27 mouse cellular contexts compared by ENCODE assay signal in the genomic region with DNA sequence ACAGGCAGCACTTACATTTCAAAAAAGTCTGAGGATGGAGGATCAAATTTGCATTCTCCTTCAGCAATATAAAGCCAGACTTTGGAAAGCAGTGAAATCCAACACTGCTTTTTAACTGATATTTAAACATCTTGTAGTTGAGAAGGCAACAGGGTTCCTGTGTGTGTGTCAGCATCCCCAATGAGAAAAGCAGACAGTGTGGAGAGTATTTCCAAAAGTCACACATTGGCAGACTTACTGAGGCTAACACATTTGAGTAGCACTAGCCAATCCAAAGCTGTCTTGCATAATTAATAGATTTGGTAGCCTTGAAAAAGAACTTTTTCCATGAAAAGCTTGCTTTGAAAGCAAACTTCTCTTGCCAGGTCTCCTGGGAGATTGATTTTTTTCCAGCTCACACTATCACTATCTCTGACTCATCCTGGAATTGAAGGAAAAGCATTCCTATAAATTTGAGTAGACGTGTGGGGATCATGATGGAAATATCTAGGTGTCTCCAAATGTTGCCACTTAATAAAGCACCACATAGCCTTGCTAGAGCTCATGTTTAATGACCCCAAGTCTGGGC.
DNase-seq lines count a peak whose midpoint lies in the region; ATAC-seq lines count a peak whose summit lies in the region.
"Had no signal": no experiment of that assay in that cellular context is flagged by ENCODE, and none has a peak within 500 bp of the region (broad histone marks: within the 10 kb centered on the region; RNA-seq: fewer than 3 reads in every experiment).

No protein-coding gene starts in this region.

- no peaks in the 10 kb centered on the region for H3K4me1 ChIP-seq in forebrain, embryonic 14.5 days (ENCODE audit: control insufficient read depth, insufficient read depth, low read length)
- H3K4me1 ChIP-seq in forebrain, embryonic 15.5 days, result no peaks in the 10 kb centered on the region
- H3K4me1 ChIP-seq: embryonic facial prominence, embryonic 10.5 days; embryonic facial prominence, embryonic 15.5 days; liver, embryonic 12.5 days; neural tube, embryonic 15.5 days had no signal

- no peaks in the 10 kb centered on the region for H3K9me3 ChIP-seq in forebrain, embryonic 14.5 days (replicated peaks; ENCODE audit: control insufficient read depth, low read length)
- H3K9me3 ChIP-seq in forebrain, embryonic 15.5 days, result 0 out of 2 replicates have a peak, but pooled peaks cover 3% of the 10 kb centered on the region
- H3K9me3 ChIP-seq: embryonic facial prominence, embryonic 10.5 days; liver, embryonic 12.5 days had no signal

- no peak overlapping the region for H3K27ac ChIP-seq in forebrain, embryonic 14.5 days (ENCODE audit: low read depth, low read length)
- H3K27ac ChIP-seq in forebrain, embryonic 15.5 days (replicated peaks), result no peak overlapping the region
- H3K27ac ChIP-seq: embryonic facial prominence, embryonic 10.5 days; embryonic facial prominence, embryonic 15.5 days; kidney, postnatal 0 days; liver, embryonic 12.5 days; macrophage; neural tube, embryonic 15.5 days had no signal

- H3K4me3 ChIP-seq in forebrain, embryonic 14.5 days (ENCODE audit: low read depth, low read length), result no peak overlapping the region
- H3K4me3 ChIP-seq in forebrain, embryonic 15.5 days, result no peak overlapping the region
- H3K4me3 ChIP-seq: embryonic facial prominence, embryonic 10.5 days; embryonic facial prominence, embryonic 15.5 days; liver, embryonic 12.5 days; neural tube, embryonic 15.5 days had no signal

- no peak for ATAC-seq in forebrain, embryonic 14.5 days
- ATAC-seq in forebrain, embryonic 15.5 days (replicated peaks), result no peak
- ATAC-seq: activated CD4-positive, CD25-positive, alpha-beta regulatory T cell, adult 4 months; CD4-positive, CD25-positive, alpha-beta regulatory T cell, adult 4 months; hindbrain, embryonic 16.5 days; liver, embryonic 12.5 days; liver, postnatal 0 days; lung, postnatal 0 days had no signal

- no peaks in the 10 kb centered on the region for H3K27me3 ChIP-seq in forebrain, embryonic 14.5 days (replicated peaks; ENCODE audit: control insufficient read depth, insufficient read depth, low read length)
- no peaks in the 10 kb centered on the region for H3K27me3 ChIP-seq in forebrain, embryonic 15.5 days
- H3K27me3 ChIP-seq: embryonic facial prominence, embryonic 15.5 days; liver, embryonic 12.5 days; neural tube, embryonic 15.5 days had no signal

- H3K36me3 ChIP-seq in forebrain, embryonic 14.5 days (ENCODE audit: control insufficient read depth, insufficient read depth, low read length), result no peaks in the 10 kb centered on the region
- no peaks in the 10 kb centered on the region for H3K36me3 ChIP-seq in forebrain, embryonic 15.5 days
- H3K36me3 ChIP-seq: embryonic facial prominence, embryonic 10.5 days; embryonic facial prominence, embryonic 15.5 days; liver, embryonic 12.5 days; neural tube, embryonic 15.5 days had no signal

- no peak overlapping the region for H3K4me2 ChIP-seq in forebrain, embryonic 14.5 days (ENCODE audit: low read length)
- no peak overlapping the region for H3K4me2 ChIP-seq in forebrain, embryonic 15.5 days (replicated peaks)
- H3K4me2 ChIP-seq: embryonic facial prominence, embryonic 15.5 days; liver, embryonic 12.5 days; neural tube, embryonic 15.5 days had no signal

- peak; percentile 3 for DNase-seq in forebrain, embryonic 14.5 days (ENCODE audit: low spot score)
- DNase-seq in heart, adult 18-20 months, result peak; percentile 20 to 33
- DNase-seq in heart, adult 8-10 months (ENCODE audit: low spot score), result no peak
- DNase-seq in ovary, adult 18-20 months (ENCODE audit: low spot score), result peak; percentile 6
- no peak for DNase-seq in ovary, postnatal 10 days (ENCODE audit: low spot score)
- DNase-seq in skeletal muscle tissue, adult 2 months (ENCODE audit: low read depth, low spot score), result peak; percentile 29
- no peak for DNase-seq in c-Kit-positive CD71-positive TER-119-positive erythroid progenitor cells, embryonic 14.5 days (ENCODE audit: low spot score)
- DNase-seq: adrenal gland, adult 8-10 months; cerebellum, adult 8-10 months; cerebellum, postnatal 25 days; kidney, adult 8-10 months; kidney, postnatal 4 days; liver, postnatal 0 days; midbrain, embryonic 14.5 days; right cerebral cortex, adult 18-20 months; thymus, postnatal 4 days had no signal

- H3K9ac ChIP-seq in forebrain, embryonic 14.5 days (ENCODE audit: low read length), result no peak overlapping the region
- no peak overlapping the region for H3K9ac ChIP-seq in forebrain, embryonic 15.5 days (replicated peaks)
- H3K9ac ChIP-seq: embryonic facial prominence, embryonic 15.5 days; liver, embryonic 12.5 days; liver, postnatal 0 days; neural tube, embryonic 15.5 days had no signal

- 80% methylated on average over 1 of the region's 1 CpGs for WGBS in forebrain, embryonic 14.5 days
- WGBS in forebrain, embryonic 15.5 days, result 75% methylated on average over 1 of the region's 1 CpGs

Comparison
In these comparisons a context has a peak if more than half of its experiments do, and no peak if none do; other contexts are left out.
1. DNase-seq: peak in forebrain, embryonic 14.5 days (single experiment), heart, adult 18-20 months (2 of 2), ovary, adult 18-20 months (single experiment) and skeletal muscle tissue, adult 2 months (single experiment); none in heart, adult 8-10 months (single experiment), ovary, postnatal 10 days (single experiment) and c-Kit-positive CD71-positive TER-119-positive erythroid progenitor cells, embryonic 14.5 days (single experiment).